Mouse (Mus musculus) liver, embryonic 15.5 days (tissue): Measurements from ENCODE around the gene Cnksr3. TPM values are rescaled to one million over a fixed set of nuclear protein-coding genes. Genes with fewer than 3 reads are reported as not detected.

Experiments
- ATAC-seq: fragments of 200-750 bp; cut with Nextera tagmentation; 2 replicates; pipeline ENCODE4 v1.8.0; 2017; ENCODE audit warnings: moderate number of reproducible peaks, mild to moderate bottlenecking, moderate library complexity; ENCODE audit not compliant: insufficient read depth
- H3K27ac ChIP-seq: fragments of 300-500 bp; sonication (generic); replicated peaks from 2 replicates; pipeline ENCODE4 v1.5.1; 2015; ENCODE audit warnings: mild to moderate bottlenecking, inconsistent platforms
- H3K27me3 ChIP-seq: fragments of 300-500 bp; sonication (generic); 2 replicates; pipeline ENCODE4 v1.6.1; 2015; ENCODE audit warnings: mild to moderate bottlenecking, inconsistent platforms
- H3K36me3 ChIP-seq: fragments of 300-500 bp; sonication (generic); replicated peaks from 2 replicates; pipeline ENCODE4 v1.6.1; 2015; ENCODE audit warnings: moderate library complexity, mild to moderate bottlenecking, inconsistent platforms
- H3K4me1 ChIP-seq: fragments of 300-500 bp; sonication (generic); replicated peaks from 2 replicates; pipeline ENCODE4 v1.6.1; 2015; ENCODE audit warnings: inconsistent platforms
- H3K4me2 ChIP-seq: fragments of 300-500 bp; sonication (generic); 2 replicates; pipeline ENCODE4 v1.6.1; 2015; ENCODE audit warnings: moderate library complexity, mild to moderate bottlenecking, inconsistent platforms
- H3K4me3 ChIP-seq: fragments of 300-500 bp; sonication (generic); replicated peaks from 2 replicates; pipeline ENCODE4 v1.5.1; 2015; ENCODE audit warnings: mild to moderate bottlenecking, inconsistent platforms
- H3K9ac ChIP-seq: fragments of 300-500 bp; sonication (generic); 2 replicates; pipeline ENCODE4 v1.6.1; 2015; ENCODE audit warnings: moderate library complexity, mild to moderate bottlenecking, inconsistent platforms
- H3K9me3 ChIP-seq: fragments of 300-500 bp; sonication (generic); replicated peaks from 2 replicates; pipeline ENCODE4 v1.6.1; 2016; ENCODE audit warnings: inconsistent platforms
- WGBS: fragments of 180-500 bp; shearing (Covaris S2); methylation state at CpG from one replicate; pipeline ENCODE4 v1.1.7; 2015; ENCODE audit warnings: mixed read lengths; ENCODE audit not compliant: insufficient replicate concordance; 5-methylcytosine and 5-hydroxymethylcytosine counted together
- polyA plus RNA-seq: library from polyadenylated mRNA; unstranded; fragments of >200 nt; fragmentation: Nextera tagmentation; extraction: Ambion mirVana; gene quantifications from 2 replicates; pipeline ENCODE4 v1.2.1, GENCODE M21; 2015

Cnksr3 gene
- polyA plus RNA-seq, result 3.5 and 4.0 TPM in 2 replicates

GRCm38 (mm10) chr10:7211696-7212482, at the start of gene Cnksr3:
Cnksr3 (minus strand) TSS chr10:7212237.
- peak; percentile 73 for ATAC-seq
- H3K9me3 ChIP-seq, result no peaks in the 10 kb centered on the region
- H3K9ac ChIP-seq, result peak within 1 kb of the TSS; percentile 63
- no peaks in the 10 kb centered on the region for H3K27me3 ChIP-seq
- no peaks in the 10 kb centered on the region for H3K36me3 ChIP-seq
- H3K4me2 ChIP-seq, result peak within 1 kb of the TSS; percentile 98
- H3K27ac ChIP-seq, result peak within 1 kb of the TSS; percentile 73
- peaks cover 66% of the 10 kb centered on the region for H3K4me1 ChIP-seq
- H3K4me3 ChIP-seq, result peak within 1 kb of the TSS; percentile 70
- under 1% methylated on average over 74 of the region's 74 CpGs for WGBS

- Histone ChIP-seq H3K36me3 (no peaks in the 10 kb centered on the region), H3K9me3 (no peaks in the 10 kb centered on the region), H3K4me3 (no peak overlapping the region), H3K27me3 (no peaks in the 10 kb centered on the region), H3K4me1 (0 out of 2 replicates have a peak, but pooled peaks cover 2% of the 10 kb centered on the region), H3K27ac (no peak overlapping the region), H3K9ac (no peak overlapping the region), H3K4me2 (no peak overlapping the region)
- ATAC-seq, result no peak
- WGBS, result 38% methylated on average over 10 of the region's 10 CpGs
Measured at GRCm38 (mm10) chr10:7260166-7261108, 48.4 kb upstream of the Cnksr3 start.

- no peak overlapping the region for H3K9ac ChIP-seq
- 60% methylated on average over 5 of the region's 5 CpGs for WGBS
- H3K4me1 ChIP-seq, result no peaks in the 10 kb centered on the region
- ATAC-seq, result no peak
- H3K9me3 ChIP-seq, result no peaks in the 10 kb centered on the region
- H3K36me3 ChIP-seq, result no peaks in the 10 kb centered on the region
- no peak overlapping the region for H3K4me3 ChIP-seq
- no peak overlapping the region for H3K27ac ChIP-seq
- no peak overlapping the region for H3K4me2 ChIP-seq
- H3K27me3 ChIP-seq, result no peaks in the 10 kb centered on the region
Measured at GRCm38 (mm10) chr10:7258607-7259006, 46.6 kb upstream of the Cnksr3 start.

- no peaks in the 10 kb centered on the region for H3K36me3 ChIP-seq
- H3K9ac ChIP-seq, result no peak overlapping the region
- no peak overlapping the region for H3K27ac ChIP-seq
- no peaks in the 10 kb centered on the region for H3K27me3 ChIP-seq
- WGBS, result 49% methylated on average over 2 of the region's 2 CpGs
- no peak overlapping the region for H3K4me2 ChIP-seq
- no peak overlapping the region for H3K4me3 ChIP-seq
- no peak for ATAC-seq
- H3K9me3 ChIP-seq, result no peaks in the 10 kb centered on the region
- H3K4me1 ChIP-seq, result no peaks in the 10 kb centered on the region
Measured at GRCm38 (mm10) chr10:7250455-7250854, 38.4 kb upstream of the Cnksr3 start.

- Histone ChIP-seq H3K9me3 (no peaks in the 10 kb centered on the region), H3K4me3 (no peak overlapping the region), H3K9ac (no peak overlapping the region), H3K27me3 (no peaks in the 10 kb centered on the region), H3K4me2 (no peak overlapping the region), H3K27ac (no peak overlapping the region), H3K36me3 (no peaks in the 10 kb centered on the region), H3K4me1 (no peaks in the 10 kb centered on the region)
- ATAC-seq, result no peak
- WGBS, result 53% methylated on average over 3 of the region's 5 CpGs
Measured at GRCm38 (mm10) chr10:7234601-7235000, 22.6 kb upstream of the Cnksr3 start.

GRCm38 (mm10) chr10:7217551-7218127, 5.6 kb upstream of the Cnksr3 start:
- WGBS, result 76% methylated on average over 3 of the region's 3 CpGs
- no peak overlapping the region for H3K9ac ChIP-seq
- ATAC-seq, result no peak

GRCm38 (mm10) chr10:7214718-7215117, 2.7 kb upstream of the Cnksr3 start:
- H3K9ac ChIP-seq, result no peak overlapping the region
- H3K4me1 ChIP-seq, result peaks cover 40% of the 10 kb centered on the region
- H3K9me3 ChIP-seq, result no peaks in the 10 kb centered on the region
- no peak for ATAC-seq
- no peaks in the 10 kb centered on the region for H3K36me3 ChIP-seq
- no peak overlapping the region for H3K27ac ChIP-seq
- WGBS, result 42% methylated on average over 4 of the region's 4 CpGs
- no peak overlapping the region for H3K4me2 ChIP-seq
- no peak overlapping the region for H3K4me3 ChIP-seq
- H3K27me3 ChIP-seq, result no peaks in the 10 kb centered on the region

More at GRCm38 (mm10) chr10:7217551-7218127, 5.6 kb upstream of the Cnksr3 start:
- no peaks in the 10 kb centered on the region for H3K9me3 ChIP-seq
- H3K27me3 ChIP-seq, result no peaks in the 10 kb centered on the region
- no peak overlapping the region for H3K4me3 ChIP-seq
- peaks cover 14% of the 10 kb centered on the region for H3K4me1 ChIP-seq
- no peak overlapping the region for H3K4me2 ChIP-seq
- no peak overlapping the region for H3K27ac ChIP-seq
- H3K36me3 ChIP-seq, result no peaks in the 10 kb centered on the region

GRCm38 (mm10) chr10:7213066-7213630, 1.1 kb upstream of the Cnksr3 start:
- H3K9ac ChIP-seq, result peak overlapping the region; percentile 63
- H3K4me3 ChIP-seq, result peak overlapping the region; percentile 70
- H3K9me3 ChIP-seq, result no peaks in the 10 kb centered on the region
- peak overlapping the region; percentile 73 for H3K27ac ChIP-seq
- H3K4me2 ChIP-seq, result peak overlapping the region; percentile 98
- H3K27me3 ChIP-seq, result no peaks in the 10 kb centered on the region
- H3K36me3 ChIP-seq, result no peaks in the 10 kb centered on the region
- peaks cover 56% of the 10 kb centered on the region for H3K4me1 ChIP-seq
- WGBS, result 42% methylated on average over 10 of the region's 10 CpGs
- no peak for ATAC-seq

GRCm38 (mm10) chr10:7212537-7212936, 500 bp upstream of the Cnksr3 start:
- Histone ChIP-seq H3K27ac (peak overlapping the region; percentile 73), H3K4me1 (peaks cover 62% of the 10 kb centered on the region), H3K36me3 (no peaks in the 10 kb centered on the region), H3K27me3 (no peaks in the 10 kb centered on the region), H3K9me3 (no peaks in the 10 kb centered on the region), H3K4me3 (peak overlapping the region; percentile 70), H3K9ac (peak overlapping the region; percentile 63), H3K4me2 (peak overlapping the region; percentile 98)
- ATAC-seq, result no peak
- WGBS, result 14% methylated on average over 10 of the region's 10 CpGs

- Histone ChIP-seq H3K27me3 (no peaks in the 10 kb centered on the region), H3K36me3 (no peaks in the 10 kb centered on the region), H3K27ac (peak overlapping the region; percentile 73), H3K4me1 (peaks cover 66% of the 10 kb centered on the region), H3K9ac (peak overlapping the region; percentile 63), H3K9me3 (no peaks in the 10 kb centered on the region), H3K4me3 (peak overlapping the region; percentile 70), H3K4me2 (peak overlapping the region; percentile 98)
- under 1% methylated on average over 41 of the region's 41 CpGs for WGBS
- peak; percentile 71 for ATAC-seq
Measured at GRCm38 (mm10) chr10:7210991-7211695, 894 bp downstream of the Cnksr3 start.
